Mouse (Mus musculus) stomach, postnatal 0 days (tissue): ENCODE measurements around the gene Xylt1.

ENCODE experiments used
- CTCF ChIP-seq: IDR thresholded peaks from 2 replicates; pipeline ENCODE4 v1.5.1; 2016; ENCODE audit warnings: antibody characterized with exemption, low read depth, mild to moderate bottlenecking, moderate library complexity
- EP300 ChIP-seq: optimal IDR thresholded peaks from 2 replicates; pipeline ENCODE3; 2016; ENCODE audit warnings: antibody characterized with exemption

GRCm38 (mm10) chr7:117686997-117687302 is 306.2 kb downstream of the Xylt1 start:
- TF ChIP-seq EP300 (no peak), CTCF (no peak)
